Mouse (Mus musculus) lung, adult 2 months (tissue): ENCODE results near the gene Atp11a.
A peak's percentile ranks its signal among the peaks of the same experiment; 100 is the strongest.

Experiments used
- CTCF ChIP-seq: fragments of 200-500 bp; IDR thresholded peaks from 2 replicates; pipeline ENCODE4 v1.5.1; 2011; ENCODE audit warnings: mild to moderate bottlenecking, low read length, control low read depth; ENCODE audit not compliant: insufficient read depth
- POLR2A ChIP-seq: fragments of 200-500 bp; IDR thresholded peaks from 2 replicates; pipeline ENCODE4 v1.6.1; 2011; ENCODE audit warnings: low read depth, mild to moderate bottlenecking, control low read depth, low read length, borderline replicate concordance; ENCODE audit errors: extremely low read depth

DNA sequence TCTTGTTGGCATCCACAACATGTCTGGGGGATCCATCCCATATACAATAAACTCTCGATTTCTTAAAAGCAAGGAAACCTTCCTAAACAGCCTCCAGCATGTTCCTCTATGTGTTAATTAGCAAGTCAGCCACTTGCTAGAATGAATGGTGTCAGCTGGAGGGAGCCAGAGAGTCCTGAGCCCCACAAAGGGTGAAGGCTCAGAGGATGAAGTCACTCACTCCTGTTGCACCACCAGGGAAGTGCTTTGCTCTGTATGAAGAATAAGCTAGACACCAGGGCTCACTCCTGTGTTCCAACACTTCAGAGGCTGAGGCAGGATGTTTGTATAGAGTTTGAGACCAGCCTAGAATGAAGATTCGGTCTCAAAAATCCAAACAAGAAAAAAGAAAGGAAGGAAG lies 1.5 kb upstream of the Atp11a start:
- TF ChIP-seq CTCF (peak; percentile 61), POLR2A (no peak)
